Mouse (Mus musculus) fat pad, adult 2 months (tissue): Measurements from ENCODE around the gene Olfr839-ps1.

ENCODE experiments used
- DNase-seq: peaks from one replicate; pipeline ENCODE4 v3.0.0-alpha.2; 2011; ENCODE audit warnings: low read depth, low spot score; ENCODE audit errors: extremely low read depth

Gene Olfr839-ps1

DNA sequence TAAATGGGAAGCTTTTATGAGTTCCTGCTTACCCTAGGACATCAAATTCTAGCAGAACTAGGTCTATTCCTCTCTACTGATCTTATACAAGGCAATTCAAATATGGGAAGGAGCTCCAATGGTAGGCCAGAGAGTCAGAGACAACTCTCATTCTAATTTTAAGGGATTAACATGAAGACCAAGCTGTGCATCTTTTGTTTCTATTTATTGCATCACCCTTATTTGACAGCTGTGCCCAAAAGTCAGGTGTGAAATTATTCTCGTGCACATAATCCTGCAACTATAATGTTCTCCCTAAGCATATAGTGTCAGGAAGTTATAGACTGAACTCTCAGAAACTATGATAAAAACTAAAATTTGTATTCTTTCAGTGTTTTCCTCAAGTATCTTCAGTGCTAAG lies at the start of gene Olfr839-ps1:
Gene Olfr839-ps1, minus strand, starts transcription at position 101 of the 400 bp plus-strand sequence.
- DNase-seq, result no peak

GRCm38 (mm10) chr9:19136017-19136416 lies 41.1 kb downstream of the Olfr839-ps1 start, which contains the start of gene Olfr837:
TSS of gene Olfr837 (plus strand) at chr9:19136317.
- DNase-seq, result no peak

GRCm38 (mm10) chr9:19120082-19120481 lies 57.0 kb downstream of the Olfr839-ps1 start, which contains the start of gene Olfr836:
TSS of gene Olfr836 (plus strand) at chr9:19120382.
- DNase-seq, result no peak
